Mouse (Mus musculus) CD4-positive helper T cell, adult 2 months (primary cell): ENCODE measurements at regions not wholly inside any gene's neighbourhood (a gene's known extent, or its start where the extent isn't known, plus 50 kb on each side); places are given as distances from the start of the nearest gene placed in this dataset.

Experiments
- DNase-seq: peaks from one replicate; pipeline ENCODE4 v3.0.0-alpha.2; 2012; ENCODE audit warnings: low read depth, missing footprints, low spot score

DNA sequence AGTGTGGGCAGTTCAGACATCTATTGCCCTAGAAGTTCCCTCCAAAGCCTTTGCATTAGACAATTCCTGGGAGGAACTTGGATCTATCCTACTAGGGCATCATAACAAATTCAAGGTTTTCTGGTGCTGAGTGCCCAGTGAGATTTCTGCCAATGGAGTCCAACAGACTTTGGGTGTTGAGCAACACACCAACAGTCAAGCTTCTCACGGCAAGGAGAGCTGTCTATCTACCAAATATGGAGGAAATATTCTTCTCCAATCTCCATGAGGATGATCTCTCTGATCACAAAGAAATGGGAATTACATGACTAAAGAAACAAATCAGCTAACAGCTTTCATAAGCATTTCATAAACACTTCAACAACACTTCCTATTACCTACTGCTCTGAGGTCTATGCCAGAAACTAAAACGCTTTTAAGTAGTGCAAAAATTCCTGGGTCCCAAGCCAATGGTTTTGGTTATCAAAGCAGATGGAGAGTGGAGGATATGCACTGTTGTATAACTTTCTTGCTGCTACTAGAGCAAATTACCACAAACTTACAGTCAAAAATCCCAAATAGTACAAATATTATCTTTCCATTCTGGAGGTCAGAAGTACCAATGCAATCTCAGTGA, 351.8 kb upstream of the Atp2b1 start:
- no peak for DNase-seq

GRCm38 (mm10) chr10:98572782-98573536, 341.2 kb upstream of the Atp2b1 start:
- DNase-seq = no peak

- DNase-seq = no peak
Measured at GRCm38 (mm10) chr10:98577040-98577439, 337.2 kb upstream of the Atp2b1 start.

DNA sequence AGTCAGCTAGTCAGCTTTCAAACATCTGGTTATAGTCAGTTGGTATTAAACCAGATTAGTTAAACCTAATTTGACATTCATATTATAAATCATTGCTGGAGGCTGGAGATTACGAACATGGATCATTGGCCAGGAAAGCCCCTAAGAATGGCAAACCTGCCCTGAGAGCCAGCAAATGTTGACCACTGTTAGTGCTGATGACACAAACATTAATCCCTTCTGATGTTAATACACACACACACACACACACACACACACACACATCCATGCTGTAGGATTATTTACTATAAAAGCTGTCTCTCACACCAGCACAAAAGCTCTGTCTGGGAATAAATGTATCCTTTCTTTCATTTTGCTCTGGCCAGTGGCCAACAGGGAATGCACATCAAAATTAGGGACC, 329.4 kb upstream of the Atp2b1 start:
- DNase-seq = no peak

GRCm38 (mm10) chr10:98589726-98590125, 324.5 kb upstream of the Atp2b1 start:
- no peak for DNase-seq

DNA sequence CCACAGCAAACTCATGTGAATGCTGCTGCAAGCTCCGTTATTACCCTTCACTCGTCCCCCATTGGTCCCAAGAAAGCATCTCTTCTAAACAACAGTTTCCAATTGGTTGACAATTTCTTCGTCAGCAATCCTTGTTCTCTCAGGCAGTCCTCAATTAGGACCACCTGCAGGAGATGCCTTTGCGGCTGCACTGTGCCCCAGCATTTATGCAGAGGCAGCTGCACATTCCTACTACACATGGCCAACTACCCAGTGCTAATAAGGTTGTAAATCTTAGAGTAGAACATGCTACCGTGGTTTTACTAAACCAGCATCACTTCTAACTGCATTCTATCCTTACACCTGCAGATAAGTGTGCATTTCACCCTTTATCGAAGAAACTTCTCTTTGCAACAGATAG, 322.1 kb upstream of the Atp2b1 start:
- no peak for DNase-seq

GRCm38 (mm10) chr10:98593910-98594309, 320.3 kb upstream of the Atp2b1 start:
- no peak for DNase-seq

GRCm38 (mm10) chr10:98608221-98608941, 305.8 kb upstream of the Atp2b1 start:
- no peak for DNase-seq

DNA sequence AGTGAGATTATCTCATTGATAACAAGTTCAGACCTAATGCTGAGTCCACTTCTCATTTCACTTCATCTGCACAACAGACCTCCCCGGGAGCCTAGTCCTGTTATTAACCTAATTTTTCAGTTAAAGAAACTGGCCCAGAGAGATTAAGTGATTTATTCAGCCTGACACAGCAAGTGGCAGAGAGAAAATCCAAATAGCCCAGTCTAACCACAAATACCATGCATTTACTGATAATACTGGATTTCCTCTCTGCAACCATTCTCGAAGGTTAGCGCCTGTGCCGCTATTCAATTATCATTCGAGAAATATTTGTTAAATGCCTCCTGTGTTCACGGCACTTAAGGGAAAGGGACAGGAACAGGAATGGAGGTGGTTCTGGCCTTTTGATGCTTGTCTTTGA, 303.5 kb upstream of the Atp2b1 start:
- no peak for DNase-seq

- no peak for DNase-seq
Measured at GRCm38 (mm10) chr10:98611707-98612360, 302.4 kb upstream of the Atp2b1 start.

- DNase-seq = no peak
Measured at GRCm38 (mm10) chr10:98618736-98619525, 295.3 kb upstream of the Atp2b1 start.

DNA sequence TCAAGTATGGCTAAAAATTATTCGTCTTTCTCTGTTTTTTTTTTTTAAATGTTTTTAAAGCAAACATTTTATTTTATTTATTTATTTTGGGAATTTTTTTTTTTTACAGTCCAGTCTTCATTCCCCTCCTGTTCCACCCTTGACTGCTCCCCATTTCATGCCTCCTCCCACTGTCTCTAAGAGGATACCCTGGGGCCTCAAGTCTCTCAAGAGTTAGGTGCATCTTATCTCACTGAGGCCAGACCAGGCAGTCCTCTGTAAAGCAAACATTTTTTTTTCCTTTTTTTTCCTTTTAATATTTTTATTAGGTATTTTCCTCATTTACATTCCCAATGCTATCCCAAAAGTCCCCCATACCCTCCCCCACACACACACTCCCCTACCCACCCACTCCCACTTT, 290.1 kb upstream of the Atp2b1 start:
- DNase-seq = no peak

DNA sequence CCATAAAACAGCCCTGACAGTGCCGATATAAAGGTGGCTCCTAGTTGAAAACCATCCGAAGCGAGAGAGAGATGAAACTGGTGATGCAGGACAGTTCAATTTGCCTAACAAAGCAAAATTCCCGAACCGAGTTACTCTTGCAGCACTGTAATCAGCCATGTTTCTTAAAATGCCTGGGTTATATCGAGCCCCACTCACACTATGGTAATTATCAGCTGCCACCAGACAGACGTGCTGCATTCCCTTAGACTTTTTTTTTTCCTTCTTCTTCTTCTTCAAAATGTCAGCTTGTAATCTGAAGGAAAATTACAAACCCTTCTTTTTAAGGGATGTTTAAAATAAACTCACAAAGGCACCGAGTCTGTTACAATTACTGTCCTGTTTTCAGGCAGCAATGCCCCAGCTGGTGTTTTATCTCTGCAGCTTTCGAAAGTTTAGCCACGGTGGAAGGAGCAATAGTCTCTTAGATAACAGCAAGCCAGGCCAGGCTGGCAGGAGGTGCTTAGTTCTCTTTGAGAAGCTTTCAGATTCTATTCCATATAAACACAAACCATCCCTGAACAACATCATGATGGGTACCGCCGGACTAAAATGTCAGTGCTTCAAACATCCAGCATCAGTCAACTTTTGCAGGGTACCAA, 289.4 kb upstream of the Atp2b1 start:
- DNase-seq = no peak

DNA sequence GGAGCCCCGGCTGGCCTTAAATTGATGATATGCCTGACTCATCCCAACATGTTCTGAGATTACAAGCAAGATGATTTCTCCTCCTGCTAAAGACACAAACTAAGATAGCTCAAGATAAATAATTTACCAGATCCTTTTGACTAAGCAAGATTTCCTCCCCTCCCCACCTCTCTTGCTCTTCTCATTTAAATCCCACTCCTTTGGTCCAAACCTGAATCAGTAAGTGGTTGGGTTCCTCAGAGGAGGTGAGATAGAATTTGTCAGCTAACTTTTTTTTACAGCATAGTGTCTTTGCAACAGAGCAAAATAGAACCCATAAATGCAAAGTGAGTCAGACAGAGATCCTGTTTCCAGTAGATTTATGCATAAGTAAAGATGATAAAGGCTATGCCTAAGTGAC, 286.0 kb upstream of the Atp2b1 start:
- no peak for DNase-seq

DNA sequence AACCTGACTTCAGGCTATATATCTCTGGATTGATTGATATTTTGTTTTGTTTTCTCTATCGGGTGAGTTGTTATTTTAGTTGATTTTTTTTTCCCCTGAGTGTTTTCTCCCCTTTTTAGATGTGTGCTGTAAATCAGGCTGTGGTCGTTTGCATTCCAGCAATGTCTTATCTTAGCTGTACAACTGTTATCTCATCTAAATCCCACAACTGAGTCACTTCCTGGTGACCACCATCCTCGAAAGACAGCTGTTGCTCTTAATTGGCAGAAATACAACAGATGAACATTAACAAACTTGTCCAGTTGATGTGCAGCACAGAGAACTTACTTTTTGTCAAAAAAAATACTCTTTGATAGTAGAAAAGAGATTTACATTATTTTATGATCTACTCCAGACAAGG, 285.0 kb upstream of the Atp2b1 start:
- DNase-seq = no peak

GRCm38 (mm10) chr10:98637759-98638611, 276.2 kb upstream of the Atp2b1 start:
- DNase-seq = no peak

DNA sequence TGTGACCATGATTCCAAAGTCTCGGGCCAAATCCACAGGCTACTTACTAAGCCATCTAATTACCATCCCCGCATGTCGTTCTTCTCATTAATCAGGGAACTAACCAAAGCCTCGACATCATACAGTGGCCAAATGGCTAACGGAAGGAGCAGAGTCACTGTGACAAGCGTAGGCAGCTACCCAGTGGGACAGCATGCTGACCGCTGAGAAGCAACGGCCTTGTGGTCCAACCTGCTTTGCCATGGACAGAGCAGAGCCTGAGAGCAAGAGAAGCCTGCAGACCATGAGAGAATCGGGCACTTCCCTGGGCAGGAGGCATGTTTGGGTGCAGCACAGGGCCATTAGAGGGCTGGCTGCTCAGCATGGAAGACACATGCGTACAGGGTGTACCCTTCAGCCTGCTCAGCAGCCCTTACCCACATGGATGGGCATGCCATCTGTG, 268.5 kb upstream of the Atp2b1 start:
- DNase-seq = no peak

DNA sequence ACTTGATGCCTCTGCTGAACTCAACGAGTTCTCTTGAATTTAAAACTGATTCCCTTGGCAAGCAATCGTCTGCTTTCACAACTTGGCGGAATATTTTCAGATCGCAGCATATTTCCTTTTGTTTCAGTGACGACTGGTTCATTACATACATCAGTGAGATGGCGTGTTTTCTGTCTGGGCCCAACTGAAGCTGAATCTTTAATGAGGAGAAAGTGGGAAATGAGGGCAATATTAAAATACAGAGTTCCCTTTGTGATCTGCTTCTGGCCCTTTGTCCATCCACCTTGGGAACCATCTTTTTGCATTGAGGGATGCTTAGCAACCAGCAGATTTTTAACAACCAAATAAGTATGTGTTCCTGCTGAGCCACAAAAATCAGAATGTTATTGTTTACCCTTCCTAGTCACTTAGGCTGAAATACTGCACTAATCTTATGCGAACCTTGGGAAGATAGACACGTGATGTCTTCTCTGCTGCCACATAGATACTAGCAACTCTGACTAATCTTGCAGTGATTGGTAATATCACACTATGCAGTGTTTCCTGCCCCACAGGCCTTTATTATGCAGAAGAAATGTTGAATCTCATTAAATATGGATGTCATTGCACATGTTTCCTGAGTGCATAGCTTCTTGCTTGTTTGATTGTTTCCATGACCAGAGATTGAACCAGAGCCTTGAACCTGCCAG, 267.8 kb upstream of the Atp2b1 start:
- no peak for DNase-seq

GRCm38 (mm10) chr10:98648710-98649245, 265.4 kb upstream of the Atp2b1 start:
- no peak for DNase-seq
